Mouse (Mus musculus): ENCODE measurements around the gene Cbx4. TPM values are rescaled to one million over a fixed set of nuclear protein-coding genes. Genes with fewer than 3 reads are reported as not detected.

Cbx4 gene
- polyA plus RNA-seq, 1 experiment = 12.1 TPM

DNA sequence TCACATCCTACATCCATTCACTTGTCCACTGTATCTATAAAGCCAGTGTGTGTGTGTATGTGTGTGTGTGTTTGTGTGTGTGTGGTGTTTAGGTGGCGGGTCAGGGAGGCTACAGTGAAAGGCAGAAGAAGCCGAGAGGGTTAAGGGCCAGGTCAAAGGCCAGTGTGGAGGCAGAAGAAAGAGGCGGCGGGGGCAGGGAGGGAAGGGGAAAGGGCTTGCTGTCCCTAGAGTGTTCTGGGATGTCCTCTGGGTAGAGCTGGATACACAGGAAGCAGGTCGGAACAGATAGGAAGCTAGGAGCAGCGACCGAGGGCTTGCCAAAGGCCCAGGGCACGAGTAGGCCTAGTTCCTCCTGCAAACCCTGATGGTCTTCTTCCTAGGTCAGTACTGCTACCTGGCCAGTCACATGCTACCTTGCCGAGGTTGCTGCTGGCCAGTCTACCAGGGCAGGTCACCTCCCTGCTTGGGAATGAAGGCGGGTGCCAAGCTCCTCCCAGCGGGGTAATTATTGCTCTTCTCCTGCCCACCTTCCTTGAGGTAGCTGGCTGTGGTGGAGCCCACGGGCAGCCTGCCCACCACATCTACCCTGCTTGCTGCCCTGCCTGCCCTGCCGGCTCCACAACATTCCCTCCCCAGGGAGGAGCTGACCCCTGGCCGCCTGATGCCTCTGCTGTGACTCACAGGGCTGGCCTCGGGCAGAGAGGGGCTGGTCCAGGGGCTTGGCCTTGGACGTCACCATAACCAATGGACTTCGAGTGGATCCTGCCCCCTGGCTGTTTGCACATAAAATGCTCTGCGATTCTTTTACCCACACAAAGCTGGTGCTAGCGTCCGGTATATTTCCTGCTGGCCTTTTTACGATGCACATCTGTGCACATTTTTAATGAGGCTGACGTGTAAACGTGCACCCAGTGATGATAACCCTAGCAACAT, 40.2 kb upstream of the Cbx4 start:
- TF ChIP-seq CTCF (IDR thresholded peaks at IDR 0.05; ENCODE audit: control insufficient read depth, insufficient read depth, insufficient read length) (no peak), MAX (IDR thresholded peaks at IDR 0.05) (no peak), CEBPB (IDR thresholded peaks at IDR 0.05; ENCODE audit: low read depth) (no peak), MYOD1 (IDR thresholded peaks at IDR 0.05; ENCODE audit: control insufficient read depth, insufficient read length, low read depth) (peak; percentile 58)
- Histone ChIP-seq H3K4me3 (ENCODE audit: insufficient read depth, poor library complexity, severe bottlenecking) (no peak overlapping the region), H3K79me3 (ENCODE audit: low read depth) (no peaks in the 10 kb centered on the region), H3K36me3 (ENCODE audit: control insufficient read depth, insufficient read depth) (no peaks in the 10 kb centered on the region), H3ac (ENCODE audit: control insufficient read depth, insufficient read length, low read depth) (no peak overlapping the region), H3K27me3 (ENCODE audit: control insufficient read depth, insufficient read depth, insufficient read length) (no peaks in the 10 kb centered on the region), H3K79me2 (ENCODE audit: control insufficient read depth, insufficient read depth) (no peaks in the 10 kb centered on the region)

DNA sequence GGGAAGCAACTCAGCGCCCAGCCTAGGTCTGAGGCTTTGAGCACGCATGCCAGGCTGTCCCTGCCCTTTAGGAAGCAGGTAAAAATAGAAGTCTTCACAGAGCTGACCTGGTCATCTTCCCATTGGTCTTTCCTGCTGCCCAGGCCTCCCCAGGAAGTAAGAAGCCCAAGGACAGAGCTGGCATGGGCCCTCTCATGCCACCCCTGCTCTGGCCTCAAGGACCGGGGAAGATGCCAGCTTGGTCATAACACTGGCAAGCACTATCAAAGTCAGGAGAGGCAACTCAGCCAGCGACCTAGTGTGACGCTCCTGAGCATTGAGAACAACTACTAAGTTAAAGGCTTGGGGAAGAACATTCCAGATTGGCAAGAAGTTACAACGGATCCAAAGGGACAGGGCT, 38.5 kb upstream of the Cbx4 start:
- Histone ChIP-seq H3K79me3 (ENCODE audit: low read depth) (no peaks in the 10 kb centered on the region), H3K27me3 (ENCODE audit: control insufficient read depth, insufficient read depth, insufficient read length) (peaks cover 1% of the 10 kb centered on the region), H3K4me3 (ENCODE audit: insufficient read depth, poor library complexity, severe bottlenecking) (no peak overlapping the region), H3ac (ENCODE audit: control insufficient read depth, insufficient read length, low read depth) (no peak overlapping the region), H3K79me2 (ENCODE audit: control insufficient read depth, insufficient read depth) (no peaks in the 10 kb centered on the region), H3K36me3 (ENCODE audit: control insufficient read depth, insufficient read depth) (no peaks in the 10 kb centered on the region)
- TF ChIP-seq USF1 (IDR thresholded peaks at IDR 0.05; ENCODE audit: low read depth) = no peak
- no peak for TF ChIP-seq FOSL1 (IDR thresholded peaks at IDR 0.05; ENCODE audit: insufficient read depth, low read length, poor library complexity, severe bottlenecking)
- TF ChIP-seq MYOD1 (IDR thresholded peaks at IDR 0.05; ENCODE audit: control insufficient read depth, insufficient read length, low read depth) = no peak
- TF ChIP-seq MYOG (IDR thresholded peaks at IDR 0.05; ENCODE audit: control insufficient read depth, extremely low read depth, insufficient read length) = no peak
- TF ChIP-seq CTCF (IDR thresholded peaks at IDR 0.05; ENCODE audit: control insufficient read depth, insufficient read depth, insufficient read length) = no peak
- no peak for TF ChIP-seq CEBPB (IDR thresholded peaks at IDR 0.05; ENCODE audit: low read depth)

DNA sequence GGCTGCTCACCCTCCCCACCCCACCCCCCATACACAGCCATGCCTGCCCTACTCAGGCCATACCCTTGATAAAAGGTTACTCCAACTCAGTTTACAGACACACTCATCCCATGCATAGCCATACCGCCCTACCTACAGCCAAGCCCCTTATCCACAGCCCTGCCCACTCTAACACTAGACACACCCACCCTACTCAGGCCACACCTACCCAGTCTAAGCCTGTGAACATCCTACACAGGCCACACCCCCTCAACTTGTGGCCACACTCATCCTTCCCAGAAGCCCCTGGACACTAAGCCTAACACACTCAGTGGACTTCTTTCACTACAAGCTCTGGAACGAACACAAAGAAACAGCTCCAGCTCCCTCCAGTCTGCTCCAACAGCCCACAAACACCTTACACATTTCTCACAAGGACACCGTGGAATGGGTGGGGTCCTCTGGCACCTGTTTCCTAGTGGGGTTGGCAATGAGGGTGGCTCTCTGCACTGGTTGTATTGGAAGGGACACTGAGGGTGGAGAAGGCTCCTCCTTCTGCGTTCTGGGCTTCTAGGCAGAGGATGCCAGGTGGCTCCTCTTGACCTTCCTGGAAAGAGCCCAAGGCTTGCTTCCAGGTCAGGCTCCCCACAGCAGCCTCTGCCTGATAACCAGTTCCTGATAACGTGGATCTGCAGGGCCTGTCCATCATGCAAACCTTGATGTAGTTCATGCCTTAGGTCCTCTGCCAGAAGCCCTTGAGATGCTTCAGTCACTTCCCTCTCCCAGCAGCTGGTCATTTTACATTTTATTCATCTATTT, 37.7 kb upstream of the Cbx4 start:
- no peak overlapping the region for H3ac ChIP-seq (ENCODE audit: control insufficient read depth, insufficient read length, low read depth)
- no peaks in the 10 kb centered on the region for H3K79me3 ChIP-seq (ENCODE audit: low read depth)
- H3K36me3 ChIP-seq (ENCODE audit: control insufficient read depth, insufficient read depth) = no peaks in the 10 kb centered on the region
- H3K27me3 ChIP-seq (ENCODE audit: control insufficient read depth, insufficient read depth, insufficient read length) = peaks cover 6% of the 10 kb centered on the region
- no peak for TF ChIP-seq CEBPB (IDR thresholded peaks at IDR 0.05; ENCODE audit: low read depth)
- TF ChIP-seq FOSL1 (IDR thresholded peaks at IDR 0.05; ENCODE audit: insufficient read depth, low read length, poor library complexity, severe bottlenecking) = no peak
- TF ChIP-seq CTCF (IDR thresholded peaks at IDR 0.05; ENCODE audit: control insufficient read depth, insufficient read depth, insufficient read length) = no peak
- H3K79me2 ChIP-seq (ENCODE audit: control insufficient read depth, insufficient read depth) = no peaks in the 10 kb centered on the region
- H3K4me3 ChIP-seq (ENCODE audit: insufficient read depth, poor library complexity, severe bottlenecking) = no peak overlapping the region

DNA sequence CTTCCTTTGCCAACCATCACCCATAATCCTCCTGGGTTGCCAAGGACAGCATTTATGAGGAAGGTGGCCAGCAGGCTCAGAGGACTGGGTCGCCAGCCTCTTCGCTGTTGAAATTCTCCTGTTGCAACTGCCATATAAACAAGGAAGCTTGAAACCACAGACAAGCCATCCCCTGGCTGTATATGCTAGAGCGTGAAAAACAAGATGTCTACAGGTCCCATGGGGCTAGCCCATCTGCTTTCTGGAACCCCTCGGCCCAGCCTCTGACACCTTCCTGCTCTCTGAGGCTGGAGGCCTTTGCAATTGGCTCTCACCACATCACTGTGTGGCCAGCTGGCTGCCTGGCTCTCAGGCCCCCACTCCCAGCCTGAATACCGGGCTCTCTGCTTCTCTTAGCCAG, 36.4 kb upstream of the Cbx4 start:
- Histone ChIP-seq H3K4me3 (ENCODE audit: insufficient read depth, poor library complexity, severe bottlenecking) (no peak overlapping the region), H3K79me3 (ENCODE audit: low read depth) (no peaks in the 10 kb centered on the region), H3K79me2 (ENCODE audit: control insufficient read depth, insufficient read depth) (no peaks in the 10 kb centered on the region), H3K27me3 (ENCODE audit: control insufficient read depth, insufficient read depth, insufficient read length) (peaks cover 6% of the 10 kb centered on the region), H3ac (ENCODE audit: control insufficient read depth, insufficient read length, low read depth) (no peak overlapping the region), H3K36me3 (ENCODE audit: control insufficient read depth, insufficient read depth) (no peaks in the 10 kb centered on the region)
- no peak for TF ChIP-seq MYOD1 (IDR thresholded peaks at IDR 0.05; ENCODE audit: control insufficient read depth, insufficient read length, low read depth)
- no peak for TF ChIP-seq FOSL1 (IDR thresholded peaks at IDR 0.05; ENCODE audit: insufficient read depth, low read length, poor library complexity, severe bottlenecking)
- TF ChIP-seq CTCF (IDR thresholded peaks at IDR 0.05; ENCODE audit: control insufficient read depth, insufficient read depth, insufficient read length) = no peak
- TF ChIP-seq CEBPB (IDR thresholded peaks at IDR 0.05; ENCODE audit: low read depth) = no peak
- TF ChIP-seq MYOG (IDR thresholded peaks at IDR 0.05; ENCODE audit: control insufficient read depth, extremely low read depth, insufficient read length) = no peak
- no peak for TF ChIP-seq USF1 (IDR thresholded peaks at IDR 0.05; ENCODE audit: low read depth)
- TF ChIP-seq MAX (IDR thresholded peaks at IDR 0.05) = no peak

DNA sequence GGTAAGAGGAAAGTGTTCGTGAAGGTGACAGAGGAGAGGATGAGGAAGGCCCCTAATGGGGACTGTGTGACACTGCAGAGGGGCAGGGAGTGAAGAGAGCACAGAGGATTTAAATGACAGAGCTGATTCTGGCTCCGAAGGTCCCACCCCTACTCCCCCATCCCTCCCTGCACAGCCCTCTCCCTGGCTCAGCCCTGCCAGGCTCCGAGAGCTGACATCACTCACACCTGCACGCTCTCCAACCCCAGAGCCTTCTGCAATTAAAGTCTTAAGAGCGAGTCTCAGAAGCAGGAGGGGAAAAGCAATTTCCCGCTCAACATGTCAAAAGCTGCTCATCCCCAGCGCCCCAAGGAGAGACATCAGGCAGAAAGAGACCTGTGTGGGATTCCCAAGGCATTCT, 32.9 kb upstream of the Cbx4 start:
- peaks cover 6% of the 10 kb centered on the region for H3K27me3 ChIP-seq (ENCODE audit: control insufficient read depth, insufficient read depth, insufficient read length)
- H3ac ChIP-seq (ENCODE audit: control insufficient read depth, insufficient read length, low read depth) = no peak overlapping the region
- no peak for TF ChIP-seq FOSL1 (IDR thresholded peaks at IDR 0.05; ENCODE audit: insufficient read depth, low read length, poor library complexity, severe bottlenecking)
- no peak for TF ChIP-seq CTCF (IDR thresholded peaks at IDR 0.05; ENCODE audit: control insufficient read depth, insufficient read depth, insufficient read length)
- TF ChIP-seq CEBPB (IDR thresholded peaks at IDR 0.05; ENCODE audit: low read depth) = no peak
- no peak for TF ChIP-seq MAX (IDR thresholded peaks at IDR 0.05)
- TF ChIP-seq MYOG (IDR thresholded peaks at IDR 0.05; ENCODE audit: control insufficient read depth, extremely low read depth, insufficient read length) = no peak
- TF ChIP-seq MYOD1 (IDR thresholded peaks at IDR 0.05; ENCODE audit: control insufficient read depth, insufficient read length, low read depth) = no peak
- TF ChIP-seq USF1 (IDR thresholded peaks at IDR 0.05; ENCODE audit: low read depth) = no peak
- no peaks in the 10 kb centered on the region for H3K79me3 ChIP-seq (ENCODE audit: low read depth)
- H3K4me3 ChIP-seq (ENCODE audit: insufficient read depth, poor library complexity, severe bottlenecking) = no peak overlapping the region
- no peaks in the 10 kb centered on the region for H3K36me3 ChIP-seq (ENCODE audit: control insufficient read depth, insufficient read depth)
- H3K79me2 ChIP-seq (ENCODE audit: control insufficient read depth, insufficient read depth) = no peaks in the 10 kb centered on the region

Data from C2C12 (cell line).